Mouse (Mus musculus) myocyte (in vitro differentiated cells): Measurements from ENCODE around the gene Med20.

Experiments
- CEBPB ChIP-seq: IDR thresholded peaks from 2 replicates; pipeline ENCODE4 v1.6.1; 2011; ENCODE audit warnings: mild to moderate bottlenecking, moderate library complexity; ENCODE audit not compliant: poor library complexity, insufficient read depth, severe bottlenecking
- E2F4 ChIP-seq: IDR thresholded peaks from one replicate; pipeline ENCODE4 v1.6.1; 2011; ENCODE audit warnings: mild to moderate bottlenecking, control low read depth, moderate library complexity; ENCODE audit not compliant: insufficient read depth
- MAX ChIP-seq: IDR thresholded peaks from one replicate; pipeline ENCODE4 v1.6.1; 2011; ENCODE audit warnings: low read depth, mild to moderate bottlenecking, control low read depth
- MYOD1 ChIP-seq, 3 experiments: IDR thresholded peaks; one replicate each; pipeline ENCODE4 v1.6.1; 2011; ENCODE audit warnings: control low read depth in 2 of 3, low read depth in 2 of 3, mild to moderate bottlenecking in 2 of 3, moderate library complexity in 1 of 3; ENCODE audit not compliant: insufficient read length in 2 of 3, control insufficient read depth in 1 of 3
- MYOG ChIP-seq, 3 experiments: IDR thresholded peaks; one replicate each; pipeline ENCODE4 v1.6.1; 2011; ENCODE audit warnings: control low read depth in 2 of 3, low read depth in 2 of 3, mild to moderate bottlenecking in 2 of 3; ENCODE audit not compliant: insufficient read length in 2 of 3, control insufficient read depth in 1 of 3, insufficient read depth in 1 of 3
- POLR2A ChIP-seq: IDR thresholded peaks from one replicate; pipeline ENCODE4 v1.6.1; 2011; ENCODE audit warnings: low read depth, mild to moderate bottlenecking, control low read depth, moderate library complexity; ENCODE audit not compliant: insufficient read length
- POLR2AphosphoS2 ChIP-seq: IDR thresholded peaks from one replicate; pipeline ENCODE4 v1.6.1; 2011; ENCODE audit warnings: low read depth, control low read depth; ENCODE audit not compliant: insufficient read length
- REST ChIP-seq: IDR thresholded peaks from one replicate; pipeline ENCODE4 v1.6.1; 2011; ENCODE audit warnings: mild to moderate bottlenecking, control low read depth, moderate library complexity; ENCODE audit not compliant: insufficient read depth, insufficient read length
- SRF ChIP-seq: IDR thresholded peaks from one replicate; pipeline ENCODE4 v1.6.1; 2011; ENCODE audit warnings: low read depth; ENCODE audit not compliant: control insufficient read depth, insufficient read length
- TCF12 ChIP-seq: IDR thresholded peaks from one replicate; pipeline ENCODE4 v1.6.1; 2011; ENCODE audit warnings: mild to moderate bottlenecking, control low read depth; ENCODE audit not compliant: poor library complexity, insufficient read depth, severe bottlenecking
- TCF3 ChIP-seq: IDR thresholded peaks from one replicate; pipeline ENCODE4 v1.6.1; 2011; ENCODE audit warnings: low read depth, control low read depth; ENCODE audit not compliant: insufficient read length
- USF1 ChIP-seq: IDR thresholded peaks from one replicate; pipeline ENCODE4 v1.6.1; 2011; ENCODE audit warnings: low read depth, mild to moderate bottlenecking, control low read depth, moderate library complexity

- TF ChIP-seq POLR2A, result no peak
- no peak for TF ChIP-seq TCF12
- TF ChIP-seq MAX, result no peak
- no peak for TF ChIP-seq POLR2AphosphoS2
- TF ChIP-seq E2F4, result no peak
- TF ChIP-seq CEBPB, result no peak
- no peak for TF ChIP-seq USF1
- no peak for TF ChIP-seq MYOG (IDR thresholded peaks at IDR 0.05; ENCODE audit: control insufficient read depth in 1 of 3, insufficient read depth in 1 of 3, insufficient read length in 2 of 3, low read depth in 2 of 3)
- no peak for TF ChIP-seq MYOD1 (IDR thresholded peaks at IDR 0.05; ENCODE audit: control insufficient read depth in 1 of 3, insufficient read length in 2 of 3, low read depth in 2 of 3)
- no peak for TF ChIP-seq SRF
- TF ChIP-seq REST, result no peak
- no peak for TF ChIP-seq TCF3
These were observed 240 bp downstream of the Med20 start for GRCm38 (mm10) chr17:47611661-47611982.
